ENCODE assay signal across 8 mouse cellular contexts in the genomic region with DNA sequence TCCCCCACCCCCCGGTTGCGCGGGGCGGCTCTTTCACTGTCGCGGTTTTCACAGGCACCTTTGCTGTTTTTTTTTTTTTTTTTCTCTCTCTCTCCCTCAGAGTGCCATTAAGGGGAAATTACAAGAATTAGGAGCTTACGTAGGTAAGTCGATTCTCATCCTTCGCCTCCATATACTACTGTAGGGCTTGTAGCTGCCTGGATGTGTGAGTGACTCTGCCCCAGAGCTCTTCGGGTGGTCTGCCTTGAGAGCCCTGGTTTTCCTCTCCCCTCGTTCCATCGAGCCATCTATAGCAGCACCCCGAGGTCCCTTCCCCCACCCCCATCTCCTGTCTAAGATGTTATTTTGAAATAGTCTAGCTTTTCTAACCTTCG. TPM values are rescaled to one million over a fixed set of nuclear protein-coding genes. Genes with fewer than 3 reads are reported as not detected.
DNase-seq lines count a peak whose midpoint lies in the region; ATAC-seq and TF ChIP-seq lines count a peak whose summit lies in the region.

No protein-coding gene starts in this region.

- H3K27ac ChIP-seq in lung, embryonic 16.5 days (ENCODE audit: low read length), result peak overlapping the region; percentile 88
- peak overlapping the region; percentile 90 for H3K27ac ChIP-seq in forebrain, postnatal 0 days (ENCODE audit: low read depth, low read length)
- H3K27ac ChIP-seq in liver, embryonic 15.5 days (replicated peaks), result peak overlapping the region; percentile 90
- H3K27ac ChIP-seq in thymus, adult 2 months (ENCODE audit: control insufficient read depth, insufficient read depth, low read length), result peak overlapping the region; percentile 11; the same call in 1 of the 2 replicates

- peak overlapping the region; percentile 92 for H3K4me3 ChIP-seq in lung, embryonic 16.5 days (ENCODE audit: low read length)
- H3K4me3 ChIP-seq in forebrain, postnatal 0 days (ENCODE audit: low read depth, low read length), result peak overlapping the region; percentile 87
- H3K4me3 ChIP-seq in liver, embryonic 15.5 days (replicated peaks), result peak overlapping the region; percentile 91
- H3K4me3 ChIP-seq in thymus, adult 2 months (ENCODE audit: control insufficient read depth, insufficient read depth, low read length), result peak overlapping the region; percentile 64

- no peak for DNase-seq in lung, postnatal 36 days
- DNase-seq in brain, adult 2 months (ENCODE audit: low read depth, low spot score), result peak; percentile 34
- DNase-seq in forebrain, postnatal 0 days, result peak; percentile 51
- DNase-seq in thymus, adult 2 months, result peak; percentile 39
- DNase-seq in layer of hippocampus, postnatal 25 days (ENCODE audit: extremely low spot score in 1 of 2, low spot score in 1 of 2), result no peak

- no peak for TF ChIP-seq CTCF in forebrain, postnatal 0 days (IDR thresholded peaks at IDR 0.05; ENCODE audit: low read depth)
- TF ChIP-seq CTCF in thymus, adult 2 months (IDR thresholded peaks at IDR 0.05; ENCODE audit: borderline replicate concordance, control insufficient read depth, extremely low read depth, insufficient read depth, low read length, poor library complexity), result no peak

- peak overlapping the region; percentile 54 for H3K4me2 ChIP-seq in lung, embryonic 16.5 days (ENCODE audit: low read depth, low read length)
- H3K4me2 ChIP-seq in forebrain, postnatal 0 days (ENCODE audit: low read depth), result peak overlapping the region; percentile 49
- H3K4me2 ChIP-seq in liver, embryonic 15.5 days, result peak overlapping the region; percentile 79

- no peaks in the 10 kb centered on the region for H3K27me3 ChIP-seq in lung, embryonic 16.5 days (ENCODE audit: control insufficient read depth, insufficient read depth, low read depth, low read length)
- no peaks in the 10 kb centered on the region for H3K27me3 ChIP-seq in forebrain, postnatal 0 days (ENCODE audit: insufficient read depth, low read length)
- H3K27me3 ChIP-seq in liver, embryonic 15.5 days, result peaks cover 13% of the 10 kb centered on the region
- no peaks in the 10 kb centered on the region for H3K27me3 ChIP-seq in thymus, adult 2 months (ENCODE audit: control insufficient read depth, insufficient read depth, low read length)

- under 1% methylated on average over 12 of the region's 14 CpGs for WGBS in lung, embryonic 16.5 days
- under 1% methylated on average over 14 of the region's 14 CpGs for WGBS in forebrain, postnatal 0 days
- WGBS in liver, embryonic 15.5 days (ENCODE audit: insufficient replicate concordance), result 0% methylated on average over 14 of the region's 14 CpGs
- 2% methylated on average over 14 of the region's 14 CpGs for WGBS in thymus, adult 2 months

- peak overlapping the region; percentile 91 for H3K9ac ChIP-seq in lung, embryonic 16.5 days (ENCODE audit: low read length)
- peak overlapping the region; percentile 88 for H3K9ac ChIP-seq in forebrain, postnatal 0 days
- H3K9ac ChIP-seq in liver, embryonic 15.5 days, result peak overlapping the region; percentile 85

- peaks cover 16% of the 10 kb centered on the region for H3K4me1 ChIP-seq in lung, embryonic 16.5 days (replicated peaks; ENCODE audit: control insufficient read depth, insufficient read depth, low read length)
- peaks cover 15% of the 10 kb centered on the region; the same call in 1 of the 2 replicates for H3K4me1 ChIP-seq in forebrain, postnatal 0 days (ENCODE audit: insufficient read depth)
- peaks cover 23% of the 10 kb centered on the region for H3K4me1 ChIP-seq in liver, embryonic 15.5 days (replicated peaks)
- H3K4me1 ChIP-seq in thymus, adult 2 months (replicated peaks; ENCODE audit: control insufficient read depth, insufficient read depth, low read length), result 0 out of 2 replicates have a peak, but pooled peaks cover 2% of the 10 kb centered on the region

- H3K36me3 ChIP-seq in lung, embryonic 16.5 days (ENCODE audit: control insufficient read depth, insufficient read depth, low read length), result no peaks in the 10 kb centered on the region
- H3K36me3 ChIP-seq in forebrain, postnatal 0 days (ENCODE audit: insufficient read depth), result no peaks in the 10 kb centered on the region
- H3K36me3 ChIP-seq in liver, embryonic 15.5 days (replicated peaks), result peaks cover 14% of the 10 kb centered on the region; the same call in 1 of the 2 replicates
- no peaks in the 10 kb centered on the region; the same call in 1 of the 2 replicates for H3K36me3 ChIP-seq in thymus, adult 2 months (ENCODE audit: control insufficient read depth, insufficient read depth, low read length)

- peak; percentile 31; the same call in 1 of the 2 replicates for ATAC-seq in lung, embryonic 16.5 days (ENCODE audit: low read depth)
- ATAC-seq in forebrain, postnatal 0 days, result peak; percentile 20; the same call in 1 of the 2 replicates
- ATAC-seq in liver, embryonic 15.5 days (ENCODE audit: insufficient read depth), result 0 out of 2 replicates have a peak, but pooled peaks have one; percentile 19
- ATAC-seq in erythroid progenitor cell, adult 5-6 weeks (replicated peaks; ENCODE audit: low FRiP score, poor library complexity, severe bottlenecking), result no peak

- H3K9me3 ChIP-seq in lung, embryonic 16.5 days (ENCODE audit: control insufficient read depth, low read length), result no peaks in the 10 kb centered on the region
- no peaks in the 10 kb centered on the region for H3K9me3 ChIP-seq in forebrain, postnatal 0 days (ENCODE audit: low read length)
- no peaks in the 10 kb centered on the region for H3K9me3 ChIP-seq in liver, embryonic 15.5 days (replicated peaks)

- TF ChIP-seq POLR2A in thymus, adult 2 months (IDR thresholded peaks at IDR 0.05; ENCODE audit: control insufficient read depth, extremely low read depth, insufficient read depth, low read length, poor library complexity), result no peak

RNA-seq across cellular contexts. Expression of a gene that starts 0.6 kb away (rescaled TPM):
- polyA plus RNA-seq in lung, embryonic 16.5 days (2015; fragmentation: Nextera tagmentation; extraction: Ambion mirVana), result 113 and 120 TPM in 2 replicates
- total RNA-seq in forebrain, postnatal 0 days (2014; rRNA removed), result 130 and 134 TPM in 2 replicates
- 103 and 113 TPM in 2 replicates for polyA plus RNA-seq in forebrain, postnatal 0 days (2015; fragmentation: Nextera tagmentation; extraction: Ambion mirVana)
- polyA plus RNA-seq in liver, embryonic 15.5 days (2015; fragmentation: Nextera tagmentation; extraction: Ambion mirVana), result 33.2 and 34.1 TPM in 2 replicates
- polyA plus RNA-seq in thymus, adult 2 months (2012; rRNA removed), result 85.0 and 89.8 TPM in 2 replicates
- 100 to 1,000 TPM in 1 of 2 experiments, 10 to 100 TPM in 1; 86.0 to 101 TPM for total RNA-seq in layer of hippocampus, postnatal 25 days (2021)
- 54.4 and 127 TPM in 2 replicates for total RNA-seq in erythroid progenitor cell, adult 5-6 weeks (2015; ENCODE audit: low replicate concordance)
- 53.1 TPM in 2 replicates for total RNA-seq in erythroid progenitor cell, adult 5-6 weeks (2017; ENCODE audit: low replicate concordance)

RNA-seq across cellular contexts. Expression of a gene that starts 10.2 kb away (rescaled TPM):
- 8.4 and 9.5 TPM in 2 replicates for polyA plus RNA-seq in lung, embryonic 16.5 days (2015; fragmentation: Nextera tagmentation; extraction: Ambion mirVana)
- total RNA-seq in forebrain, postnatal 0 days (2014; rRNA removed), result 3.1 and 4.0 TPM in 2 replicates
- 1.2 and 1.3 TPM in 2 replicates for polyA plus RNA-seq in forebrain, postnatal 0 days (2015; fragmentation: Nextera tagmentation; extraction: Ambion mirVana)
- polyA plus RNA-seq in liver, embryonic 15.5 days (2015; fragmentation: Nextera tagmentation; extraction: Ambion mirVana), result 2.6 and 2.7 TPM in 2 replicates
- polyA plus RNA-seq in thymus, adult 2 months (2012; rRNA removed), result 5.6 and 7.9 TPM in 2 replicates
- total RNA-seq in layer of hippocampus, postnatal 25 days (2021), result 1 to 10 TPM; 7.8 to 7.9 TPM
- total RNA-seq in erythroid progenitor cell, adult 5-6 weeks (2015; ENCODE audit: low replicate concordance), result 7.5 TPM in 1 of 2 replicates, not detected in the other
- total RNA-seq in erythroid progenitor cell, adult 5-6 weeks (2017; ENCODE audit: low replicate concordance), result 1.7 and 3.7 TPM in 2 replicates

Comparison
In these comparisons a context has a peak if more than half of its experiments do, and no peak if none do; other contexts are left out.
1. H3K27ac ChIP-seq: peak in every context shown above with its lines; median percentile 90 in forebrain, postnatal 0 days; 90 in liver, embryonic 15.5 days; 88 in lung, embryonic 16.5 days; 11 in thymus, adult 2 months.
2. DNase-seq: peak in brain, adult 2 months (single experiment), forebrain, postnatal 0 days (single experiment) and thymus, adult 2 months (single experiment); none in lung, postnatal 36 days (single experiment) and layer of hippocampus, postnatal 25 days (0 of 2).
3. Peak in every context shown above with its lines, with median percentiles within 50 percentile points of each other: H3K4me2 ChIP-seq, H3K4me3 ChIP-seq and H3K9ac ChIP-seq.